Mouse (Mus musculus): ENCODE measurements around the gene Tnni1.

DNA sequence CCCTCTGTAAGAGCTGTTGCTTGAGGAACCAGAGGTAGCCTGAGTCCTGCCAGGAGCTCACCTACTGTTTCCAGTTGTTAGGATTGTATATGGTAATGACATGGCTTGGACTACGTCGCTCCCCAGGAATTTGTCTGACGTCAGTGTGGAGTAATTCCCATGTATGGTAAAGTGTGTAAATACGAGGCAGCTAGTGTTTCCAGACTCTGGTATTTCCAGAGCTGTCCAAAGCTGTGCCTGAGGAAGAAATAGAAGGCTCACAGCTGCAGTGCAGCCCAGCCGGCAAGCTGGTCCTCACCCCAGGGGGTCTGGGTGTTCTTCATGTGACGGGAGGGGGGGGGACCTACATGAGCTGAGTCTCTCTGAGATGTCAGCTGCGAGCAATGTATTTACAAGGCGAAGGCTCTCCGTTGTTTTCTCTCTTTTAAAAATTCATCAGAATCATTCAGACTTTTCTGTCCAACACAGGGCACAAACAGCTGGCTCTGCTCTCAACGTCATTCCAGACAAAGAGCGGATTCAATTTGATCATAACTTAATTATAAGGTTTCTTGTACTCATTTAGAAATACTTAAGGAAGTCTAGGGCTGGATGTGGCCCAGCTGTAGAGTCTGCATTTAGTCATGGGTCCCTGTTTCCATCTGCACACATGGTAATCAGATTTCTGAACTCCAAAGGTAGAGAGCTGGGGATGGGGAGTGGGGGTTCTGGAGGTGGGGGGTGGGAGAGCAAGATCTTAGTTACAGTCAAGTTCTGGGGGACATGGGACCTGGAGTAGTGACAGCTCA, 47.1 kb upstream of the Tnni1 start:
- TF ChIP-seq POU5F1 (IDR thresholded peaks at IDR 0.05; ENCODE audit: borderline replicate concordance, low read length) (no peak), CTCF (conservative IDR thresholded peaks at IDR 0.05; ENCODE audit: low read length) (no peak), NANOG (IDR thresholded peaks at IDR 0.05; ENCODE audit: borderline replicate concordance, low read length) (no peak)
